Mouse (Mus musculus) ES-Bruce4 (cell line): Measurements from ENCODE around the gene Slc50a1. TPM values are rescaled to one million over a fixed set of nuclear protein-coding genes. Genes with fewer than 3 reads are reported as not detected.

Experiments
- H3K27ac ChIP-seq: 2 replicates; pipeline ENCODE4 v1.5.1; 2012; ENCODE audit warnings: low read length, inconsistent platforms; ENCODE audit not compliant: insufficient read depth
- H3K27me3 ChIP-seq: 2 replicates; pipeline ENCODE4 v1.6.1; 2012; ENCODE audit warnings: mild to moderate bottlenecking, low read length, inconsistent platforms; ENCODE audit not compliant: control insufficient read depth, poor library complexity, insufficient read depth, severe bottlenecking
- H3K36me3 ChIP-seq: 2 replicates; pipeline ENCODE4 v1.6.1; 2012; ENCODE audit warnings: inconsistent platforms, mild to moderate bottlenecking, low read length, moderate library complexity; ENCODE audit not compliant: control insufficient read depth, poor library complexity, insufficient read depth, severe bottlenecking
- H3K4me1 ChIP-seq: one replicate; pipeline ENCODE4 v1.8.1; 2011; ENCODE audit warnings: low read length; ENCODE audit not compliant: control insufficient read depth, insufficient read depth
- H3K4me3 ChIP-seq: 2 replicates; pipeline ENCODE4 v1.5.1; 2011; ENCODE audit warnings: low read depth, mild to moderate bottlenecking, low read length
- H3K9ac ChIP-seq: 2 replicates; pipeline ENCODE4 v1.6.1; 2012; ENCODE audit warnings: low read depth, mild to moderate bottlenecking, inconsistent platforms; ENCODE audit not compliant: poor library complexity, severe bottlenecking
- H3K9me3 ChIP-seq: replicated peaks from 2 replicates; pipeline ENCODE4 v1.6.1; 2012; ENCODE audit warnings: mild to moderate bottlenecking, low read length, inconsistent platforms; ENCODE audit not compliant: control insufficient read depth, poor library complexity, insufficient read depth, severe bottlenecking
- CTCF ChIP-seq: IDR thresholded peaks from one replicate; pipeline ENCODE4 v1.8.1; 2011; ENCODE audit warnings: low read depth, low read length
- EP300 ChIP-seq: IDR thresholded peaks from 2 replicates; pipeline ENCODE4 v1.6.1; 2011; ENCODE audit warnings: low read depth, low read length; ENCODE audit not compliant: insufficient read depth
- POLR2A ChIP-seq: IDR thresholded peaks from one replicate; pipeline ENCODE4 v1.8.1; 2011; ENCODE audit warnings: low read length; ENCODE audit not compliant: insufficient read depth
- polyA plus RNA-seq: library from polyadenylated mRNA; stranded (reverse); fragments of >200 nt; gene quantifications from 2 replicates; pipeline ENCODE4 v1.2.4, GENCODE M21; 2011; ENCODE audit warnings: low read depth; ENCODE audit not compliant: missing spikeins, insufficient read depth, insufficient read length

Gene Slc50a1
- polyA plus RNA-seq, 1 experiment, result 35.7 TPM

- H3K27me3 ChIP-seq, result no peaks in the 10 kb centered on the region
- H3K27ac ChIP-seq, result no peak overlapping the region
- no peaks in the 10 kb centered on the region for H3K4me1 ChIP-seq
- H3K36me3 ChIP-seq, result no peaks in the 10 kb centered on the region
- no peak for TF ChIP-seq EP300
- no peak for TF ChIP-seq POLR2A
- no peak for TF ChIP-seq CTCF
- no peak overlapping the region for H3K4me3 ChIP-seq
- H3K9me3 ChIP-seq, result no peaks in the 10 kb centered on the region
- H3K9ac ChIP-seq, result no peak overlapping the region
These were observed 52.1 kb downstream of the Slc50a1 start for GRCm38 (mm10) chr3:89218271-89218670.

Other genes with a start within 250 kb of the Slc50a1 start
- 10.7 and 13.6 TPM in 2 replicates for gene Rusc1, start 177.3 kb downstream of the Slc50a1 start, polyA plus RNA-seq
- gene Gm43738, start 169.5 kb downstream of the Slc50a1 start, polyA plus RNA-seq, result not detected in 2 replicates
- gene Fdps, start 168.6 kb downstream of the Slc50a1 start, polyA plus RNA-seq, result 260 and 266 TPM in 2 replicates
- 0.21 TPM in 1 of 2 replicates, not detected in the other for gene Pklr, start 134.4 kb downstream of the Slc50a1 start, polyA plus RNA-seq
- 2.2 and 4.7 TPM in 2 replicates for gene Hcn3, start 110.4 kb downstream of the Slc50a1 start, polyA plus RNA-seq
- 79.4 and 82.9 TPM in 2 replicates for gene Clk2, start 105.8 kb downstream of the Slc50a1 start, polyA plus RNA-seq
- gene Scamp3, start 93.1 kb downstream of the Slc50a1 start, polyA plus RNA-seq, result 74.8 and 75.7 TPM in 2 replicates
- gene Fam189b, start 87.4 kb downstream of the Slc50a1 start, polyA plus RNA-seq, result 21.7 and 25.7 TPM in 2 replicates
- 31.5 and 32.6 TPM in 2 replicates for gene Gba, start 67.6 kb downstream of the Slc50a1 start, polyA plus RNA-seq
- 8.1 and 10.4 TPM in 2 replicates for gene Thbs3, start 55.4 kb downstream of the Slc50a1 start, polyA plus RNA-seq
- 136 and 143 TPM in 2 replicates for gene Mtx1, start 43.5 kb downstream of the Slc50a1 start, polyA plus RNA-seq
- 1.5 and 1.6 TPM in 2 replicates for gene Muc1, start 41.5 kb downstream of the Slc50a1 start, polyA plus RNA-seq
- 163 and 164 TPM in 2 replicates for gene Krtcap2, start 24.6 kb downstream of the Slc50a1 start, polyA plus RNA-seq
- gene Trim46, start 24.3 kb downstream of the Slc50a1 start, polyA plus RNA-seq, result 5.7 and 7.1 TPM in 2 replicates
- 36.7 and 59.9 TPM in 2 replicates for gene Dpm3, start 11.2 kb downstream of the Slc50a1 start, polyA plus RNA-seq
- gene Efna1, start 10.6 kb upstream of the Slc50a1 start, polyA plus RNA-seq, result 8.3 and 11.0 TPM in 2 replicates
- gene Efna3, start 52.4 kb upstream of the Slc50a1 start, polyA plus RNA-seq, result 17.2 and 18.9 TPM in 2 replicates
- 14.6 and 16.7 TPM in 2 replicates for gene Efna4, start 67.5 kb upstream of the Slc50a1 start, polyA plus RNA-seq
- gene Adam15, start 79.4 kb upstream of the Slc50a1 start, polyA plus RNA-seq, result 25.2 TPM in 2 replicates
- gene Dcst2, start 91.4 kb upstream of the Slc50a1 start, polyA plus RNA-seq, result 0.25 and 0.29 TPM in 2 replicates
- not detected in 2 replicates for gene Dcst1, start 94.7 kb upstream of the Slc50a1 start, polyA plus RNA-seq
- gene Zbtb7b, start 124.2 kb upstream of the Slc50a1 start, polyA plus RNA-seq, result 35.1 and 35.7 TPM in 2 replicates
- not detected in 2 replicates for gene Lenep, start 132.2 kb upstream of the Slc50a1 start, polyA plus RNA-seq
- gene Flad1, start 141.3 kb upstream of the Slc50a1 start, polyA plus RNA-seq, result 16.5 and 25.1 TPM in 2 replicates
- gene Cks1b, start 147.8 kb upstream of the Slc50a1 start, polyA plus RNA-seq, result 290 and 304 TPM in 2 replicates
- gene Shc1, start 147.9 kb upstream of the Slc50a1 start, polyA plus RNA-seq, result 87.4 and 88.9 TPM in 2 replicates
- gene Pygo2, start 159.6 kb upstream of the Slc50a1 start, polyA plus RNA-seq, result 41.7 and 43.3 TPM in 2 replicates
- 12.2 and 13.6 TPM in 2 replicates for gene Pbxip1, start 166.1 kb upstream of the Slc50a1 start, polyA plus RNA-seq
- 48.3 and 51.9 TPM in 2 replicates for gene Pmvk, start 184.0 kb upstream of the Slc50a1 start, polyA plus RNA-seq
- 0.93 and 1.0 TPM in 2 replicates for gene Kcnn3, start 249.6 kb upstream of the Slc50a1 start, polyA plus RNA-seq